Mouse (Mus musculus) liver, embryonic 14.5 days (tissue): ENCODE measurements around the gene Ddx4. TPM values are rescaled to one million over a fixed set of nuclear protein-coding genes. Genes with fewer than 3 reads are reported as not detected.

Source experiments
- ATAC-seq: fragments of 200-750 bp; cut with Nextera tagmentation; 2 replicates; pipeline ENCODE4 v1.8.0; 2017; ENCODE audit warnings: moderate number of reproducible peaks, mild to moderate bottlenecking, moderate library complexity; ENCODE audit not compliant: insufficient read depth
- DNase-seq, 3 experiments: peaks; one replicate each; pipeline ENCODE4 v3.0.0-alpha.2; 2012 to 2013; ENCODE audit warnings: low read depth in 3 of 3, low spot score in 3 of 3
- H3K27ac ChIP-seq: fragments of 300-500 bp; sonication (generic); 2 replicates; pipeline ENCODE4 v1.5.1; 2014; ENCODE audit warnings: moderate library complexity, mild to moderate bottlenecking, control low read depth, inconsistent platforms
- H3K27me3 ChIP-seq: fragments of 300-500 bp; sonication (generic); 2 replicates; pipeline ENCODE4 v1.6.1; 2014; ENCODE audit warnings: mild to moderate bottlenecking, low read length, moderate library complexity; ENCODE audit not compliant: control insufficient read depth, insufficient read depth
- H3K36me3 ChIP-seq: fragments of 300-500 bp; sonication (generic); replicated peaks from 2 replicates; pipeline ENCODE4 v1.6.1; 2014; ENCODE audit warnings: low read depth; ENCODE audit not compliant: control insufficient read depth, insufficient read depth
- H3K4me1 ChIP-seq, 2 experiments: fragments of 200-500 bp in 1 of 2; fragments of 300-500 bp in 1 of 2; sonication (generic) in 1 of 2; replicated peaks; 2 replicates each; pipeline ENCODE4 v1.6.1; 2012 to 2014; ENCODE audit warnings: antibody characterized with exemption in 1 of 2, inconsistent platforms in 1 of 2, low read length in 1 of 2; ENCODE audit not compliant: control insufficient read depth in 2 of 2, insufficient read depth in 2 of 2
- H3K4me2 ChIP-seq: fragments of 300-500 bp; sonication (generic); 2 replicates; pipeline ENCODE4 v1.6.1; 2014; ENCODE audit warnings: low read depth, mild to moderate bottlenecking, control low read depth, moderate library complexity
- H3K4me3 ChIP-seq, 2 experiments: fragments of 200-500 bp in 1 of 2; fragments of 300-500 bp in 1 of 2; sonication (generic) in 1 of 2; 2 replicates each; pipeline ENCODE4 v1.5.1; 2012 to 2014; ENCODE audit warnings: low read depth in 2 of 2, low read length in 2 of 2, mild to moderate bottlenecking in 2 of 2, control low read depth in 1 of 2, inconsistent platforms in 1 of 2, moderate library complexity in 1 of 2; ENCODE audit not compliant: insufficient read depth in 1 of 2
- H3K9ac ChIP-seq: fragments of 300-500 bp; sonication (generic); replicated peaks from 2 replicates; pipeline ENCODE4 v1.6.1; 2014; ENCODE audit warnings: mild to moderate bottlenecking, control low read depth, moderate library complexity
- H3K9me3 ChIP-seq: fragments of 300-500 bp; sonication (generic); 2 replicates; pipeline ENCODE4 v1.6.1; 2016; ENCODE audit warnings: low read length, mixed read lengths; ENCODE audit not compliant: control insufficient read depth
- CTCF ChIP-seq: IDR thresholded peaks from 2 replicates; pipeline ENCODE4 v1.5.1; 2016; ENCODE audit warnings: antibody characterized with exemption, low read depth, control low read depth
- EP300 ChIP-seq: IDR thresholded peaks from 2 replicates; pipeline ENCODE4 v1.6.1; 2016; ENCODE audit warnings: antibody characterized with exemption, low read depth
- WGBS: fragments of 180-500 bp; shearing (Covaris S2); extraction: QIAGEN DNeasy Blood & Tissue Kit; methylation state at CpG from one replicate; pipeline ENCODE4 v1.1.7; 2014; ENCODE audit not compliant: insufficient replicate concordance; 5-methylcytosine and 5-hydroxymethylcytosine counted together
- polyA plus RNA-seq, 2 experiments: library from polyadenylated mRNA; depleted of rRNA in 1 of 2; stranded (reverse) in 1 of 2; unstranded in 1 of 2; fragments of >200 nt; fragmentation: Nextera tagmentation in 1 of 2; extraction: Ambion mirVana in 1 of 2; gene quantifications; 2 replicates each; pipeline versions ENCODE4 v1.2.1 to v1.2.3; 2012 to 2014

Ddx4 gene
- polyA plus RNA-seq, 2 experiments: 0.09 to 0.32 TPM

GRCm38 (mm10) chr13:112570768-112571167 lies 81.5 kb downstream of the Ddx4 start:
- H3K27me3 ChIP-seq: no peaks in the 10 kb centered on the region
- H3K27ac ChIP-seq: no peak overlapping the region
- 64% methylated on average over 5 of the region's 5 CpGs for WGBS

GRCm38 (mm10) chr13:112569606-112570005 lies 82.7 kb downstream of the Ddx4 start:
- TF ChIP-seq EP300 (no peak), CTCF (no peak)
- DNase-seq (no peak), ATAC-seq (no peak)
- 47% methylated on average over 4 of the region's 4 CpGs for WGBS
- no peaks in the 10 kb centered on the region for H3K9me3 ChIP-seq
- no peak overlapping the region for H3K9ac ChIP-seq
- no peak overlapping the region for H3K27ac ChIP-seq
- H3K4me3 ChIP-seq: no peak overlapping the region
- no peaks in the 10 kb centered on the region for H3K27me3 ChIP-seq
- no peak overlapping the region for H3K4me2 ChIP-seq
- no peaks in the 10 kb centered on the region for H3K4me1 ChIP-seq
- no peaks in the 10 kb centered on the region for H3K36me3 ChIP-seq

More at GRCm38 (mm10) chr13:112570768-112571167, 81.5 kb downstream of the Ddx4 start:
- no peak overlapping the region for H3K4me2 ChIP-seq
- no peaks in the 10 kb centered on the region for H3K9me3 ChIP-seq
- no peak for ATAC-seq
- no peak for DNase-seq
- H3K4me1 ChIP-seq: no peaks in the 10 kb centered on the region
- TF ChIP-seq EP300 (no peak), CTCF (no peak)
- no peak overlapping the region for H3K4me3 ChIP-seq
- H3K9ac ChIP-seq: no peak overlapping the region
- H3K36me3 ChIP-seq: no peaks in the 10 kb centered on the region

GRCm38 (mm10) chr13:112560554-112561138 lies 91.6 kb downstream of the Ddx4 start:
- Histone ChIP-seq H3K36me3 (no peaks in the 10 kb centered on the region), H3K27me3 (no peaks in the 10 kb centered on the region), H3K4me2 (no peak overlapping the region), H3K9me3 (no peaks in the 10 kb centered on the region), H3K27ac (no peak overlapping the region), H3K9ac (no peak overlapping the region), H3K4me1 (no peaks in the 10 kb centered on the region), H3K4me3 (no peak overlapping the region)
- TF ChIP-seq CTCF (no peak), EP300 (no peak)
- no peak for ATAC-seq
- 74% methylated on average over 6 of the region's 6 CpGs for WGBS
- no peak for DNase-seq

GRCm38 (mm10) chr13:112556501-112556900 lies 95.8 kb downstream of the Ddx4 start:
- H3K9ac ChIP-seq: no peak overlapping the region
- WGBS: 38% methylated on average over 2 of the region's 2 CpGs
- DNase-seq: no peak
- no peaks in the 10 kb centered on the region for H3K4me1 ChIP-seq
- no peak for ATAC-seq
- no peak overlapping the region for H3K4me3 ChIP-seq
- no peaks in the 10 kb centered on the region for H3K27me3 ChIP-seq
- H3K9me3 ChIP-seq: no peaks in the 10 kb centered on the region
- no peaks in the 10 kb centered on the region for H3K36me3 ChIP-seq
- H3K4me2 ChIP-seq: no peak overlapping the region
- TF ChIP-seq CTCF: no peak
- no peak for TF ChIP-seq EP300
- no peak overlapping the region for H3K27ac ChIP-seq

- H3K4me2 ChIP-seq: no peak overlapping the region
- TF ChIP-seq CTCF (no peak), EP300 (no peak)
- H3K4me3 ChIP-seq: no peak overlapping the region
- DNase-seq: no peak
- WGBS: 79% methylated on average over 5 of the region's 5 CpGs
- H3K27ac ChIP-seq: no peak overlapping the region
- ATAC-seq: no peak
- no peaks in the 10 kb centered on the region for H3K27me3 ChIP-seq
- H3K9ac ChIP-seq: no peak overlapping the region
- no peaks in the 10 kb centered on the region for H3K36me3 ChIP-seq
- no peaks in the 10 kb centered on the region for H3K4me1 ChIP-seq
- no peaks in the 10 kb centered on the region for H3K9me3 ChIP-seq
Measured at GRCm38 (mm10) chr13:112553304-112553703, 99.0 kb downstream of the Ddx4 start.
